ENCODE assay signal across 7 mouse cellular contexts in genomic region chrX:73965307-73965706, GRCm38 (mm10). TPM values are rescaled to one million over a fixed set of nuclear protein-coding genes. Genes with fewer than 3 reads are reported as not detected.
DNase-seq lines count a peak whose midpoint lies in the region; ATAC-seq and TF ChIP-seq lines count a peak whose summit lies in the region.

No protein-coding gene starts in this region.

- TF ChIP-seq EP300 in MEL (IDR thresholded peaks at IDR 0.05; ENCODE audit: low read depth in 1 of 2, low read length in 2 of 2), result peak in 1 of 2 experiments; percentile 36; a peak in 1 of 4 replicates

- no peak for TF ChIP-seq RAD21 in MEL (IDR thresholded peaks at IDR 0.05; ENCODE audit: low read depth, low read length)

- H3K4me2 ChIP-seq in forebrain, embryonic 14.5 days (ENCODE audit: low read length), result peak overlapping the region; percentile 66
- peak overlapping the region; percentile 75 for H3K4me2 ChIP-seq in intestine, embryonic 15.5 days (replicated peaks)
- peak overlapping the region; percentile 58 for H3K4me2 ChIP-seq in stomach, embryonic 14.5 days (replicated peaks; ENCODE audit: low read depth, low read length)

- peaks cover 3 to 26% of the 10 kb centered on the region in 2 experiments; a peak in 3 of 4 replicates for H3K4me1 ChIP-seq in MEL (ENCODE audit: control insufficient read depth in 1 of 2, insufficient read depth in 2 of 2, low read length in 2 of 2)
- H3K4me1 ChIP-seq in bone marrow, adult 2 months (ENCODE audit: control insufficient read depth, insufficient read depth, low read length), result no peaks in the 10 kb centered on the region; the same call in 1 of the 2 replicates
- H3K4me1 ChIP-seq in forebrain, embryonic 14.5 days (ENCODE audit: control insufficient read depth, insufficient read depth, low read length), result peaks cover 11% of the 10 kb centered on the region; the same call in 1 of the 2 replicates
- peaks cover 5% of the 10 kb centered on the region; the same call in 1 of the 2 replicates for H3K4me1 ChIP-seq in intestine, embryonic 15.5 days (replicated peaks)
- H3K4me1 ChIP-seq in stomach, embryonic 14.5 days (ENCODE audit: control insufficient read depth, insufficient read depth, low read length), result 0 out of 2 replicates have a peak, but pooled peaks cover 3% of the 10 kb centered on the region

- TF ChIP-seq POLR2A in MEL (IDR thresholded peaks at IDR 0.05; ENCODE audit: control insufficient read depth in 1 of 2, insufficient read depth in 1 of 2, low read depth in 1 of 2, low read length in 2 of 2, poor library complexity in 1 of 2), result 0 out of 4 replicates have a peak, but pooled peaks of 1 of the 2 experiments have one; percentile 24
- TF ChIP-seq POLR2A in bone marrow, adult 2 months (IDR thresholded peaks at IDR 0.05; ENCODE audit: borderline replicate concordance, control insufficient read depth, low read depth, low read length), result peak; percentile 39; the same call in 1 of the 2 replicates

- no peak for TF ChIP-seq CTCF in MEL (IDR thresholded peaks at IDR 0.05 in 2 of 3, conservative IDR thresholded peaks at IDR 0.05 in 1 of 3; ENCODE audit: control insufficient read depth in 1 of 3, insufficient read depth in 1 of 3, low read depth in 2 of 3, low read length in 3 of 3, poor library complexity in 1 of 3, severe bottlenecking in 1 of 3)
- TF ChIP-seq CTCF in bone marrow, adult 2 months (IDR thresholded peaks at IDR 0.05; ENCODE audit: control insufficient read depth, insufficient read depth, low read length), result no peak

- peaks cover 61% of the 10 kb centered on the region for H3K79me2 ChIP-seq in MEL (ENCODE audit: control insufficient read depth, insufficient read depth, low read length, poor library complexity)

- H3K36me3 ChIP-seq in MEL (ENCODE audit: control insufficient read depth in 1 of 2, insufficient read depth in 2 of 2, low read length in 2 of 2), result peaks cover 0 to 38% of the 10 kb centered on the region in 2 experiments; a peak in 2 of 4 replicates
- peaks cover 8% of the 10 kb centered on the region; the same call in 1 of the 2 replicates for H3K36me3 ChIP-seq in forebrain, embryonic 14.5 days (ENCODE audit: control insufficient read depth, insufficient read depth, low read length)
- H3K36me3 ChIP-seq in intestine, embryonic 15.5 days, result no peaks in the 10 kb centered on the region
- H3K36me3 ChIP-seq in stomach, embryonic 14.5 days (ENCODE audit: control insufficient read depth, insufficient read depth, low read length), result no peaks in the 10 kb centered on the region; the same call in 1 of the 2 replicates

- 12% methylated on average over 20 of the region's 20 CpGs for WGBS in bone marrow, adult 2 months
- WGBS in forebrain, embryonic 14.5 days, result 27% methylated on average over 20 of the region's 20 CpGs
- 20% methylated on average over 20 of the region's 20 CpGs for WGBS in intestine, embryonic 15.5 days
- WGBS in stomach, embryonic 14.5 days, result 22% methylated on average over 20 of the region's 20 CpGs

- no peaks in the 10 kb centered on the region for H3K9me3 ChIP-seq in MEL (replicated peaks; ENCODE audit: insufficient read depth, low read length)
- no peaks in the 10 kb centered on the region for H3K9me3 ChIP-seq in forebrain, embryonic 14.5 days (replicated peaks; ENCODE audit: control insufficient read depth, low read length)
- H3K9me3 ChIP-seq in intestine, embryonic 15.5 days, result no peaks in the 10 kb centered on the region
- no peaks in the 10 kb centered on the region for H3K9me3 ChIP-seq in stomach, embryonic 14.5 days (ENCODE audit: control insufficient read depth, low read depth, low read length)

- no peaks in the 10 kb centered on the region for H3K27me3 ChIP-seq in MEL (ENCODE audit: control insufficient read depth in 1 of 2, insufficient read depth in 2 of 2, low read length in 2 of 2)
- no peaks in the 10 kb centered on the region for H3K27me3 ChIP-seq in forebrain, embryonic 14.5 days (replicated peaks; ENCODE audit: control insufficient read depth, insufficient read depth, low read length)
- no peaks in the 10 kb centered on the region for H3K27me3 ChIP-seq in intestine, embryonic 15.5 days (replicated peaks)
- H3K27me3 ChIP-seq in stomach, embryonic 14.5 days (ENCODE audit: control insufficient read depth, insufficient read depth, low read length), result no peaks in the 10 kb centered on the region

- peak overlapping the region; percentile 97 for H3K9ac ChIP-seq in MEL (ENCODE audit: control insufficient read depth, low read depth, low read length, poor library complexity, severe bottlenecking)
- H3K9ac ChIP-seq in forebrain, embryonic 14.5 days (ENCODE audit: low read length), result peak overlapping the region; percentile 63
- peak overlapping the region; percentile 69 for H3K9ac ChIP-seq in intestine, embryonic 15.5 days
- peak overlapping the region; percentile 55 for H3K9ac ChIP-seq in stomach, embryonic 14.5 days (replicated peaks; ENCODE audit: low read depth, low read length)

- ATAC-seq in forebrain, embryonic 14.5 days, result no peak
- no peak for ATAC-seq in intestine, embryonic 15.5 days
- ATAC-seq in stomach, embryonic 14.5 days (ENCODE audit: insufficient number of reproducible peaks, insufficient read depth, low FRiP score, low read depth), result no peak

- H3K4me3 ChIP-seq in MEL (ENCODE audit: control insufficient read depth in 1 of 2, insufficient read depth in 1 of 2, low read depth in 2 of 2, low read length in 2 of 2), result peak overlapping the region; percentile 87 to 91
- H3K4me3 ChIP-seq in bone marrow, adult 2 months (replicated peaks; ENCODE audit: control insufficient read depth, low read depth, low read length), result peak overlapping the region; percentile 98
- H3K4me3 ChIP-seq in forebrain, embryonic 14.5 days (ENCODE audit: low read depth, low read length), result peak overlapping the region; percentile 62
- H3K4me3 ChIP-seq in intestine, embryonic 15.5 days (replicated peaks), result peak overlapping the region; percentile 58
- H3K4me3 ChIP-seq in stomach, embryonic 14.5 days (ENCODE audit: low read depth, low read length), result peak overlapping the region; percentile 62

- H3K27ac ChIP-seq in MEL (ENCODE audit: control insufficient read depth, low read depth, low read length), result peak overlapping the region; percentile 94
- peak overlapping the region; percentile 100 for H3K27ac ChIP-seq in bone marrow, adult 2 months (ENCODE audit: control insufficient read depth, insufficient read depth, low read depth, low read length, poor library complexity)
- H3K27ac ChIP-seq in forebrain, embryonic 14.5 days (ENCODE audit: low read depth, low read length), result 0 out of 2 replicates have a peak overlapping the region, but pooled peaks have one; percentile 27
- peak overlapping the region; percentile 98; the same call in 1 of the 2 replicates for H3K27ac ChIP-seq in intestine, embryonic 15.5 days
- H3K27ac ChIP-seq in stomach, embryonic 14.5 days (ENCODE audit: low read length), result peak overlapping the region; percentile 99

- DNase-seq in MEL (ENCODE audit: low read depth, low spot score), result peak; percentile 69
- peak; percentile 50 for DNase-seq in forebrain, embryonic 14.5 days (ENCODE audit: low spot score)
- DNase-seq in left cerebral cortex, postnatal 10 days (ENCODE audit: extremely low spot score in 1 of 2, low spot score in 2 of 2), result peak; percentile 63 to 76
- peak; percentile 20 for DNase-seq in mesoderm, embryonic 11.5 days (ENCODE audit: low read depth, low spot score)

- intact Hi-C loops in left cerebral cortex, postnatal 10 days (cut with DNase I), result loop anchor here (5.0 to 10.0 kb wide), 3 partner anchors 57 to 279 kb away; partner anchors contain the start of genes Flna and Irak1

RNA-seq across cellular contexts. Expression of gene Hcfc1, which starts 0.8 kb away (rescaled TPM):
- 53.6 and 60.0 TPM in 2 replicates for total RNA-seq in MEL (2012; rRNA removed)
- polyA plus RNA-seq in MEL (2012; ENCODE audit: insufficient read depth in 1 of 2, insufficient read length in 2 of 2, low read depth in 1 of 2, low replicate concordance in 2 of 2, missing spikeins in 1 of 2), result 100 to 1,000 TPM in 1 of 2 experiments, 10 to 100 TPM in 1; 40.8 to 146 TPM
- 38.5 and 58.8 TPM in 2 replicates for polyA plus RNA-seq in bone marrow, adult 2 months (2011; ENCODE audit: insufficient read depth, insufficient read length, low replicate concordance, missing spikeins)
- 58.3 and 61.1 TPM in 2 replicates for polyA plus RNA-seq in forebrain, embryonic 14.5 days (2014; fragmentation: Nextera tagmentation; extraction: Ambion mirVana)
- polyA plus RNA-seq in intestine, embryonic 15.5 days (2015; fragmentation: Nextera tagmentation; extraction: Ambion mirVana), result 43.0 and 45.6 TPM in 2 replicates
- total RNA-seq in left cerebral cortex, postnatal 10 days (2021), result 10 to 100 TPM; 70.1 to 83.6 TPM
- 73.9 and 80.1 TPM in 2 replicates for polyA plus RNA-seq in stomach, embryonic 14.5 days (2014; fragmentation: Nextera tagmentation; extraction: Ambion mirVana)

RNA-seq across cellular contexts. Expression of gene Renbp, which starts 34.7 kb away (rescaled TPM):
- 18.8 and 22.7 TPM in 2 replicates for total RNA-seq in MEL (2012; rRNA removed)
- 10 to 100 TPM in 1 of 2 experiments, not detected in 1; 38.0 TPM for polyA plus RNA-seq in MEL (2012; ENCODE audit: insufficient read depth in 1 of 2, insufficient read length in 2 of 2, low read depth in 1 of 2, low replicate concordance in 2 of 2, missing spikeins in 1 of 2)
- 30.7 and 48.6 TPM in 2 replicates for polyA plus RNA-seq in bone marrow, adult 2 months (2011; ENCODE audit: insufficient read depth, insufficient read length, low replicate concordance, missing spikeins)
- 8.9 and 9.3 TPM in 2 replicates for polyA plus RNA-seq in forebrain, embryonic 14.5 days (2014; fragmentation: Nextera tagmentation; extraction: Ambion mirVana)
- 154 and 197 TPM in 2 replicates for polyA plus RNA-seq in intestine, embryonic 15.5 days (2015; fragmentation: Nextera tagmentation; extraction: Ambion mirVana)
- total RNA-seq in left cerebral cortex, postnatal 10 days (2021), result 1 to 10 TPM; 3.1 to 5.1 TPM
- polyA plus RNA-seq in stomach, embryonic 14.5 days (2014; fragmentation: Nextera tagmentation; extraction: Ambion mirVana), result 38.6 and 43.9 TPM in 2 replicates

RNA-seq across cellular contexts. Expression of gene Naa10, which starts 43.6 kb away (rescaled TPM):
- 155 and 174 TPM in 2 replicates for total RNA-seq in MEL (2012; rRNA removed)
- polyA plus RNA-seq in MEL (2012; ENCODE audit: insufficient read depth in 1 of 2, insufficient read length in 2 of 2, low read depth in 1 of 2, low replicate concordance in 2 of 2, missing spikeins in 1 of 2), result 100 to 1,000 TPM; 253 to 417 TPM
- polyA plus RNA-seq in bone marrow, adult 2 months (2011; ENCODE audit: insufficient read depth, insufficient read length, low replicate concordance, missing spikeins), result 60.9 and 77.0 TPM in 2 replicates
- 104 TPM in 2 replicates for polyA plus RNA-seq in forebrain, embryonic 14.5 days (2014; fragmentation: Nextera tagmentation; extraction: Ambion mirVana)
- polyA plus RNA-seq in intestine, embryonic 15.5 days (2015; fragmentation: Nextera tagmentation; extraction: Ambion mirVana), result 163 and 169 TPM in 2 replicates
- 10 to 100 TPM; 56.9 to 60.6 TPM for total RNA-seq in left cerebral cortex, postnatal 10 days (2021)
- 126 and 137 TPM in 2 replicates for polyA plus RNA-seq in stomach, embryonic 14.5 days (2014; fragmentation: Nextera tagmentation; extraction: Ambion mirVana)

RNA-seq across cellular contexts. Expression of gene Arhgap4, which starts 43.6 kb away (rescaled TPM):
- 9.6 and 10.3 TPM in 2 replicates for total RNA-seq in MEL (2012; rRNA removed)
- 10 to 100 TPM in 1 of 2 experiments, not detected in 1; 24.5 TPM for polyA plus RNA-seq in MEL (2012; ENCODE audit: insufficient read depth in 1 of 2, insufficient read length in 2 of 2, low read depth in 1 of 2, low replicate concordance in 2 of 2, missing spikeins in 1 of 2)
- 53.5 and 163 TPM in 2 replicates for polyA plus RNA-seq in bone marrow, adult 2 months (2011; ENCODE audit: insufficient read depth, insufficient read length, low replicate concordance, missing spikeins)
- polyA plus RNA-seq in forebrain, embryonic 14.5 days (2014; fragmentation: Nextera tagmentation; extraction: Ambion mirVana), result 1.3 and 2.0 TPM in 2 replicates
- polyA plus RNA-seq in intestine, embryonic 15.5 days (2015; fragmentation: Nextera tagmentation; extraction: Ambion mirVana), result 3.7 and 4.1 TPM in 2 replicates
- total RNA-seq in left cerebral cortex, postnatal 10 days (2021), result 1 to 10 TPM; 5.3 to 5.4 TPM
- 3.0 and 3.2 TPM in 2 replicates for polyA plus RNA-seq in stomach, embryonic 14.5 days (2014; fragmentation: Nextera tagmentation; extraction: Ambion mirVana)

RNA-seq across cellular contexts. Expression of gene Irak1, which starts 58.4 kb away (rescaled TPM):
- total RNA-seq in MEL (2012; rRNA removed), result 30.1 and 33.7 TPM in 2 replicates
- polyA plus RNA-seq in MEL (2012; ENCODE audit: insufficient read depth in 1 of 2, insufficient read length in 2 of 2, low read depth in 1 of 2, low replicate concordance in 2 of 2, missing spikeins in 1 of 2), result 100 to 1,000 TPM in 1 of 2 experiments, not detected in 1; 106 TPM
- polyA plus RNA-seq in bone marrow, adult 2 months (2011; ENCODE audit: insufficient read depth, insufficient read length, low replicate concordance, missing spikeins), result 41.4 and 97.5 TPM in 2 replicates
- 22.9 and 23.7 TPM in 2 replicates for polyA plus RNA-seq in forebrain, embryonic 14.5 days (2014; fragmentation: Nextera tagmentation; extraction: Ambion mirVana)
- 53.9 and 64.9 TPM in 2 replicates for polyA plus RNA-seq in intestine, embryonic 15.5 days (2015; fragmentation: Nextera tagmentation; extraction: Ambion mirVana)
- total RNA-seq in left cerebral cortex, postnatal 10 days (2021), result 10 to 100 TPM; 37.3 to 39.3 TPM
- 52.7 and 58.5 TPM in 2 replicates for polyA plus RNA-seq in stomach, embryonic 14.5 days (2014; fragmentation: Nextera tagmentation; extraction: Ambion mirVana)

Comparison
In these comparisons a context has a peak if more than half of its experiments do, and no peak if none do; other contexts are left out.
1. H3K27ac ChIP-seq: peak in every context shown above with its lines; median percentile 100 in bone marrow, adult 2 months; 99 in stomach, embryonic 14.5 days; 98 in intestine, embryonic 15.5 days; 94 in MEL; 27 in forebrain, embryonic 14.5 days.